Mouse (Mus musculus): ENCODE data around the gene Lsm2.
A peak's percentile ranks its signal among the peaks of the same experiment; 100 is the strongest.
"Not testable (repeated sequence)": the region's sequence is repeated elsewhere in the genome, so short reads cannot be mapped to it uniquely, and the experiment has no call there.

Gene Lsm2

DNA sequence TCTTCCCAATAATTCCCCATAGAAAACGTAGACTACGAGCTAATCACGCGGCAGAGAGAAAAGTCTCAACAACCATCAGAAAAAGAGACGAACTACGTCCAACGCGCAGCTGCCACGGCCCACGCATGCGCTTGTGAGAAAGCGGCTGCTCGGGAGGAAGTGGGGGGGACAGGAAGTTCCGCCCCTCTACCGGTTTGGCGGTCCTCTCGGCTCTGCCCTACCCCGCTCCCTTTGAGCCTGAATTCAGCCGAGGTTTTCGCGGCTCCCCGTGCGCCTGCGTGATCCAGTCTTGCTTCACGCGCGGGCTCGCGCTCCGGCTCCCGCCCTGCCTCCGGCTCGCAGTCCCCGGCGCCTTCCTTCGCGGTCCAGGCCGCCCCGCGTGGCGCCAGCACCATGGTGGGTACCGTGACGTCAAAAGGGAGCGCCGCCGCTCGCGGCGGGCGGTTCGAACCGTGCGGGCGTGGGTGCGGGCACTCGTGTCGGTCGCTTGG is at the start of gene Lsm2:
Gene Lsm2 (plus strand): TSS at position 173 of the 491 bp plus-strand sequence.
- peak; percentile 96 for DNase-seq (ENCODE audit: low read depth)

DNA sequence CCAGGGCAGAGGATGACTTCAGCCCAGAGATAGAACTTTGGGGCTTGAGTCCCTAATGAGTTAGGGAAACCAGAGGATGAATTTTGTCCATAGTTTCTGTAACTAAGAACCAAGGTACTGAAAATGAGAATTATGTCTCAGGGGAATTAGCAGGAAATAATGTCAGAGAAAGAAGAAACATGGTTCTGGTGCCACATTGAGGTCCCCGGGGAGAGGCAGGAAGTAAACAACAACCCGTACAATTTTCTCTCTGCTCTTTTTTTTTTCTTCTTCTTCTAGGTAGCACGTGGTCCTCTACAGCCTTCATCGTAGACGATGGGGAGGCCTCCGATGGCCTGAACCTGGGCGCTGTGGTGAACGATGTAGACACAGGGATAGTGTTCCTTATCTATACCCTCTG is 49.4 kb upstream of the Lsm2 start:
- no peak for DNase-seq (ENCODE audit: low read depth)

DNA sequence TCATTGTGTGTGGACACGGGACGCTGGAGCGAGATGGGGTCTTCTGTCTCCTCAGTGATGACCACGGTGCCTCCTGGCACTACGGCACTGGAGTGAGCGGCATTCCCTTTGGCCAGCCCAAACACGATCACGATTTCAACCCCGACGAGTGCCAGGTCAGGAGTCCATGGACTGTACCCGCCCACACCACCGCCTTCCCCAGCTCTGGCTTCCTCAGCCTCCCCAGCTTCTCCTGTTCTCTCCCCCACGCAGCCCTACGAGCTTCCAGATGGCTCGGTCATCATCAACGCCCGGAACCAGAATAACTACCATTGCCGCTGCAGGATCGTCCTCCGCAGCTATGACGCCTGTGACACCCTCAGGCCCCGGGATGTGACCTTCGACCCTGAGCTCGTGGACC is 47.6 kb upstream of the Lsm2 start:
- DNase-seq (ENCODE audit: low read depth): no peak

DNA sequence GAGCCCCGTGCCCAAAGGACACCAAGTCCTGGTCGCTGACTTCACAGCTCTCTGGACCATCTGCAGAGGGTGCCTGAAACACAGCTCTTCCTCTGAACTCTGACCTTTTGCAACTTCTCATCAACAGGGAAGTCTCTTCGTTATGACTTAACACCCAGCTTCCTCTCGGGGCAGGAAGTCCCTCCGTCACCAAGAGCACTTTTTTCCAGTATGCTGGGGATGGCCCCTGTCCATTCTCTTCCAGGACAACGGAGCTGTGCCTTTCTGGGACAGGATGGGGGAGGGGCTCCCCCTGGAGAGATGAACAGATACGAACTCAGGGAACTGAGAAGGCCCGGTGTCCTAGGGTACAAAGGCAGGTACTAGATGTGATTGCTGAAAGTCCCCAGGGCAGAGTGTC is 46.8 kb upstream of the Lsm2 start:
- no peak for DNase-seq (ENCODE audit: low read depth)

DNA sequence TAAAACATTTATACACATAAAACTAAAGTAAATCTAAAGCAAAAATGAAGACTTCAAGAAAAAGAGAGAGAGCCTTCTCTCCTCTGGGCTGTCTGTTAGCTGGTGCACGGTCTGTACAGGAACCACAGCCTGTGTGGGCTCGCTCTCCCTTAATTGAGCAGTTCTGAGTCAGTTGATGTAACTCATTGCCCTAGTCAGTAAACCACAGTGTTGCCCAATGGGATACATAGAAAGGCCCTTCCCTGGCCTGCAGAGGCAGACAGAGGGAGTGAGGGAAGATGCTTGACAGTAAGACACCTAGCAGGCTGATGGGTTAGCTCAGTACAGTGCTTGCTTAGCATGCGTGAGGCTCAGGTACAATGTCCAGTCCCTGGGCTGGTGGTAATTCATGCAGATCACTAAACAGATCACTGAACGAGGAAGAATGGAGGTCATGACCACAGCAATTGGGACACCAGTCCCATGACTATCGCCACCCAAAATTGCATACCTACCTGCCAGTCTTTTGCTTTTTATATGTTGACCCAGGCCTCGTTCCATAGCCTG is 43.6 kb upstream of the Lsm2 start:
- DNase-seq (ENCODE audit: low read depth): peak; percentile 53

DNA sequence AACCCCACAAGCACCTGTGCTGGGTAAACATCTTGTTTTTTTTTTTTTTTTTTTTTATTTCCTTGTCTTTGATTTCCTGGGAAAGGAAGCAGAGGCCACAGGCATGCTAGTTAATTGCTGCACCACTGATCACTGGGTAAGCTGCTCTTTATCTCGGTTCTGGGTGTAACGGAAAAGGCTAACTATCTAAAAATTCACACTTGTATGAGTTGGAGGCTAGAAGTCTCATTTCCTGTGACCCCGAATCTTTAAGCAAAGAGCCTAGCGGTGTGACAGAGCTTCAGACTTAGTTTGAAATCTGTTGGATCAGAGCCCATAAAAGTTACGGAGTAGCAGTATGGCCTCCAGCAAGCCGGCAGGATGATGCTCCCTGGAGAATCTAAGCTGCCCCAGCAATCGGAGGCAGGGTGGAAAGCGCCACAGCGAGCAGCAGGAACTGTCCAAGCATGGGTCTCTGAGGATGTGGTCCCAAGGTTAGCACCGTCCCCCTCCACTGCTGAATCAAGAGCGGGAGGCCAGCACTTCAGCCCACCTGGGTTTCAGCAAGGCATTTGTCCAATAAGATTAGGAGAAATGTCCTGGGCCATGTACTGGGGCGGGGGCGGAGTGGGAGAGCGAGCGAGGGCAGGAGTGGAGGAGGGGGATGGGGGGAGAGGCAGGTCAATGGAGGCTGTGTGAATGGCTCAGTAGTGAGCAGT is 40.2 kb upstream of the Lsm2 start:
- DNase-seq (ENCODE audit: low read depth): no peak

DNA sequence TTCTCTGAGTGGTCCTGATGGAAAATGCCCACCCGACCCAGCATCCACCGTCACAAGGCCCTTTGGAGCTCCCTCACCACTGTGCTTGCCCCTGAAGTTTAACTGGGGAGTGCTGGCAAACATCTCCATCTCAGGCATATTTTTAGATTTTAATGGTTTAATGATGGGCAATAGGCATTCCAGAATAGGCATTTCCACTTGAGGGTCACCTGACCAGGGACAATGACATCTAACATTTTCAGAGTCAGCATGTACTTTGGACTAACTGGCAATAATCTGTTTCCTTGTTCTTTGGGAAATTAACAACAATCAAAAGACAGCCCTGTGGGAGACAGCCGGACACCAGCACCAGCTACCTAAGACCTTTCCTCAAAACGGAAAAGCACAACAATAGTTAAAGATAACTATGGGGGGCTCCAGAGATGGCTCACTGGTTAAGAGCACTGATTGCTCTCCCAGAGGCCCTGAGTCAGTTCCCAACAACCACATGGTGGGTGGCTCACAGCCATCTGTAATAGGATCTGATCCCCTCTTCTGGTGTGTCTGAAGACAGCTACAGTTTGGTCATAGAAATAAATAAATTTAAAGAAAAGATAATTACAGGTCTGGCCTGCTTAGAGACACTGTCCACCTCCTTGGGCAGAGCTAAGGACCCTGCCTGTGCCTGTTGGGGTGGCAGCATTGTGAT is 38.4 kb upstream of the Lsm2 start:
- DNase-seq (ENCODE audit: low read depth): peak; percentile 70

DNA sequence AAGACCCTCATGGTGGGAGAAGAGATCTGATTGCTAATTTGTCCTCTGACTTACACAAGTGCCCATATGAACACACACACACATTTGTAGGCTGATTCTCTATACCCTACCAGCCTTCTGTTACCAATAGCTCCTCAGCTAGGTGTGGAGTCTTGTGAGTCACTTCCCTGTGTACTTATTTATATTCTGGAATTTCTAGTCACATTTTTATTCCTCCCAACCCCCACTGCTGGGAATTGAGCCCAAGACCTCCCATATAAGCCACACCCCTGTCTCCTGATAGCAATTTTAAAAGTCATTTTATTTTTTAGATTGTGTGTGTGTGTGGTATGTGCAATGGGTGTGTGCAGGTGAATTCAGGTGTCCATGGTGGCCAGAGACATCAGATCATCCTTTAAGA is 37.3 kb upstream of the Lsm2 start:
- peak; percentile 72 for DNase-seq (ENCODE audit: low read depth)

DNA sequence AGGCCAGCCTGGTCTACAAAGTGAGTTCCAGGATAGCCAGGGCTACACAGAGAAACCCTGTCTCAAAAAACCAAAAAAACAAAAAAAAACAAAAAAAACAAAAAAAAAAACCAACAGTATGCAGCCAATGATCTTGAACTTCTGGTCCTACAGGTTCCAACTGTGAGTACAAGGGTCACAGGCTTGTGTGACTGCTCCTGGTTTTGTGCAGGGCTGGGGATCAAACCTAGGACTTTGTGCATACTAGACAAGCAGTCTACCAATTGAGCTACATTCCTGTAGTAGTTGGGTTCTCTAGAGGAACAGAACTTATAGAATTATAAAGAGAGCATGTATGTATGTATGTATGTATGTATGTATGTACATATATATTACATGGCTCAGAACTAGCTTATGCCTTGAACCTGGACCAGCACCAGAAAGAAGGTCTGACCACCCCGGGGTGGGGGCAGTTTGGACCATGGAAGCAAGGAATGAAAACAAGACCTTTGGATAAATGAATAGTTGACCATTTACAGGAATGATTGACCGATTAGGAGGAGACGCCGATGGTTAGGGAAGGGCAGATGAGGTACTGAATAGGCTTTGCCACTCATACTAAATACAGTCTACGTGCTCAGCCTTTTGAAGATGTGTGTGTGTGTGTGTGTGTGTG is 35.0 kb upstream of the Lsm2 start:
- DNase-seq (ENCODE audit: low read depth): no peak

DNA sequence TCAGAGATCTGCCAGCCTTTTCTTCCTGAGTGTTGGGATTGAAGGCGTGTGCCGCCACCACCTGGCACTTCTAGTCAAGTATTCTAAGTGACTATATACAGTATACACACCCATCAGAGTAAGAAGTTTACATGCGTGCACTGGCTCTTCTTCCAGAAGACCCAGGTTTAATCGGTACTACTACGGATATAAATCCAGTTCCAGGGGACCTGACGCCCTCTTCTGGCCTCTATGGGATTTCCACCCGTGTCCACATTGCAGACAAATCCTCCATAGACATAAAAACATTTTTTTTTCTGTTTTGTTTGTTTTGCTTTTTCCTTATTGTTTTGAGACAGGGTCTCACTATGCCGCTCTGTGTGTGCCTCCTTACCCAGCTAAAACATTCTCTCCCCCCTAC is 34.1 kb upstream of the Lsm2 start:
- peak; percentile 65 for DNase-seq (ENCODE audit: low read depth)

DNA sequence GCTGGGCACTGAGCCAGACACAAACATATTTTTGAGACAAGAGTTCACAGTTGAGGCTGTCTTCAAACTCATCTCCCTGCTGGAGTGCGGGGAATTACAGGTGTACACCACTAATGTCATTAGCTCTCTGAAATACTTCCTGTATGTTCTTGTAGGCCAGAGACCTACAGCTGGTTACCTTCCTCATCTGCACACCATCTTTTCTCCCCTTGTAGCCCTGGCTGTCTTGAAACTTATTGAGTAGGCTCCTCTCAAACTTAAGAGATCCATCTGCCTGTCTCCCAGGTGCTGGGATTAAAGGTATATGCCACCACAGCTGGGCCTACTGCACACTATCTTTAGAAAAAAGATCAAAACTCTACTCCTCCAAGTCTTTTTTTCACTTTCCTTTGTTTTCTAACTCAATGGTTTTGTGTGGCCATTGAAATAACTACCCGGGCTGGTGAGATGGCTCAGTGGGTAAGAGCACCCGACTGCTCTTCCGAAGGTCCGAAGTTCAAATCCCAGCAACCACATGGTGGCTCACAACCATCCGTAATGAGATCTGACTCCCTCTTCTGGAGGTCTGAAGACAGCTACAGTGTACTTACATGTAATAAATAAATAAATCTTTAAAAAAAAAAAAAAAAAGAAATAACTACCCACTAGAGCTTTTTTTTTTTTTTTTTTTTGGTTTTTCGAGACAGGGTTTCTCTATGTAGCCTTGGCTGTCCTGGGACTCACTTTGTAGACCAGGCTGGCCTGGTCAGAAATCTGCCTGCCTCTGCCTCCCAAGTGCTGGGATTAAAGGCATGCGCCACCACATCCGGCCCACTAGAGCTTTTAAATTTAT is 32.7 kb upstream of the Lsm2 start:
- not testable (repeated sequence) for DNase-seq (ENCODE audit: low read depth)

DNA sequence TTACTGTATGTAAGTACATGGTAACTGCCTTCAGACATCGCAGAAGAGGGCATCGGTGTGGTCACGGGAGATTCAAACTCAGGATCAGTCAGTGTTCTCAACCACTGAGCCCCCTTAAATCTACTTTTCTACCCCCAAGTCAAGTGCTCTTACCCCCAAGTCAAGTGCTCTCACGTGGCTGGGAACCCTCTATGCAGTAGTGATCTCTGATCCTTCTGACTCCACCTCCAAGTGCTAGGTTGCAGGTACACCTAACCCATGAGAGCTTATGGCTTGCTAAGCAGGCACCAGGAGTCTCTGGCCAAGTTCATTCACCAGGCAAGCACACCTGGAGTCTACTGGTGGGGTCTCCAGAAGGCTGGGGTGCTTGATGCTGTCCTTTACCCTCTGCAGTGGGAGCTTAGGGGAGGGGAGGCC is 32.1 kb upstream of the Lsm2 start:
- DNase-seq (ENCODE audit: low read depth): no peak

DNA sequence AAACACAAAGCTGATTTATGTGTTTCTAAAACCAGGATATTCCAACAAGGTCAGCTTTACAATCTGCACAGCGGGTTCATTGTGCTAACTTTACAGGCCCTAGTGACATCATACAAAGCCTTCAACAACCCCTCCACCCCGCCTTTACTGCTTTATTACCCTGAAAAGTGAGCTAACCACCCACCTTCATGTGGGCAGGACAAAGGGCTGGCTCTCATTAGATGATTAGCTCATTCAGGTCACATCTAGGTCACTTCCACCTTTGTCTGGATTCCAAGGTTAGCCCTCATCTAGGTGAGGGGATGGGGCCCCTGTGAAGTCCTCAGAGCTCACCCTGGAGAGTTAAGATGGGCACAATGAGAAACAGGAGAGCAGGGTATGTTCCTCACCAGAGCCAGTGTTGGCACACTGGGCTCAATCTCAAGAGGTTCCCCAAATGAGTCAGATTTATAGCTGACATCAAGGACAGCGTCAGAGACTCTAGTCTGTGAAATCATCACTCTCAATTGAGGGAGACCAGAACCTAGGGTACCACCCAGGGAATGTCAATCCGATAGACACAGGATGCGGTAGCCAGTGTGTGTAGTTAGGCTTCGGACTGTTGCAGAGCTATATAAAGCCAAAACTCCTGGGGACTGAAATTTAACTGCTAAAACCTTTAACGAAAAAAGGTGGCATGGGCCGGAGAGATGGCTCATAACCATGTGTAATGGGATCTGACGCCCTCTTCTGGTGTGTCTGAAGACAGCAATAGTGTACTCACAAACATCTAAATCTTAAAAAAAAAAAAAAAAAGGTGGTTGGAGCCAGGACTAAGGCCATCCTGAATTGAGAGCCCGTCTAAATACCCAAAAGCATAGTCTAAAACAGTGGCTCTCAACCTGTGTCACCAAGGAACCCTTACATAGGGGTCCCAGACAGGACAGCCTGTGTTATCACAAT is 30.9 kb upstream of the Lsm2 start:
- peak; percentile 62 for DNase-seq (ENCODE audit: low read depth)

DNA sequence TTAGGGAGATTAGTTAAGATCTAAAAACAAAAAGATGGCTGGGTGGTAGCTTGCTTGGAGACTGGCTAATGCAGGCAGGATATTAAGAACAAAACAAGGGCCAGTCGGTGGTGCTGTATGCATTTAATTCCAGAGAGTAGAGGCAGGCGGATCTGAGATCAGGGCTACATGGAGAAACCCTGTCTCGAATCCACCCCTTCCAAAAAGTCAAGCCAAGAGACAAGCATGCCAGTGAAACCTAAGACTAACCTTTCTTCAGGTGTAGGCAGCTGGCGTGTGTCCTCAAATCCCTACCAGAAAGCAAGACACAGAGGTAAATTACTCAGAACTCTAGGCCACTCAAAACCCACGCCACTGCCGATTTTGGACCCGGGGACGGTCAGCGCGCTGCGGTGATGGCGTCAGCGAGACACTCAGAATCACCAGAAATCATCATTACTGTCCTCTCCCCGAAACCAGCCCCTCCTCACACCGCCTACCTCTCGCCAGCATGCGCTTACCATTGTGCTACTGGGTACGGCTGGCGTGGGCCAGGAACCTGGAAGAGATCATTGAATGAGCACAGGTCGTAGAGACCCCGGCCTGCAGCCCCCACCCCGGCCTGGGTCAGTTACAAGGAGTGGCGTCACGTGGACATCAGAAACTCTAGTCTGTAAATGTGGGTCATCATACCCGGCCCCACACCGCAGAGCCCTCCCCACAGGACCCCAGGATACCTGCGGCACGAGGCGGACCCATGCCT is 29.9 kb upstream of the Lsm2 start:
- DNase-seq (ENCODE audit: low read depth): peak; percentile 42

DNA sequence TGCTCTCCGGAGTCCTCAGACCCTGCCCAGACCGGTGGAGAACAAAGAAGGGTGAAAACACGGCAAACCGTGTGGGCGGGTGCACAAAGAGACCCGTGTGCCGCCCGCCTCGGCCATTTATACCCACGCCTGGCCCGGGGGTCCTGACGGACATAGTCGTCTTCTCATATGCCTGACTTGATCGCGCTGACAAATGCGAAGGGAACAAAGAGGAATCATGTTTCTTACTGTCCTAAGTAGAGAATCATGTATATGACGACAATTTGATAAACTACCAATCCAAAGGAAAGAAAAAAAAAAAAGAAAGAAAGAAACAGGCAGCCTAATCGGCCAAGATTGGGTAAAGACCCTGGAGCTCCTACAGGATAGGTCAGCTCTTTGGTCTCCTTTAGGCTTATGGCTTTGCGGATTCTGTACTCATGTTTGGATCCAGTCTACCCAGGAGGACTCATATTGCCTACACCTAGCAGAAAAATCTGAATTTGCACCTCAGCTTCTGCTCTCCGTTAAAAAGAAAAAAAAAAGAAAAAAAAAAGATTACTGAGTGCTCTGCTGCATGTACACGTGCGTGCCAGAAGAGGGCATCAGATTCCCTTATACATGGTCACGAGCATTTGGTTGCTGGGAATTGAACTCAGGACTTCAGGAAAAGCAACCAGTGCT is 29.2 kb upstream of the Lsm2 start:
- peak; percentile 89 for DNase-seq (ENCODE audit: low read depth)

DNA sequence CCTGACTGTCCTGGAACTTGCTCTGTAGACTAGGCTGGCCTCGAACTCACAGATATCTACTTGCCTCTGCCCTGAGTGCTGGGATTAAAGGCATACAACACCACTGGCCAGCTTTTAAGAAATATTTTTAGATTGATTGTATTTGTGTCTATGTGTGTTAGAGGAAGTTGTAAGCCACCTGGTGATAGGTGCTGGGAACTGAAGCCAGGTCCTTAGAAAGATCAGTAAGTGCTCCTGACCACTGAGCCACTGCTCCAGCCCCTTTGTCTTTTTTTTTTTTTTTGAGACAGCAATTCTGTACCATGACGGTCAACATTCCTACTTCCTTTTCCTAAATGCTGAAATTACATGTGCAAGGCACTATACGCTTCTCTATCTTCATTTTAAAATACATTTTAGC is 28.4 kb upstream of the Lsm2 start:
- no peak for DNase-seq (ENCODE audit: low read depth)

DNA sequence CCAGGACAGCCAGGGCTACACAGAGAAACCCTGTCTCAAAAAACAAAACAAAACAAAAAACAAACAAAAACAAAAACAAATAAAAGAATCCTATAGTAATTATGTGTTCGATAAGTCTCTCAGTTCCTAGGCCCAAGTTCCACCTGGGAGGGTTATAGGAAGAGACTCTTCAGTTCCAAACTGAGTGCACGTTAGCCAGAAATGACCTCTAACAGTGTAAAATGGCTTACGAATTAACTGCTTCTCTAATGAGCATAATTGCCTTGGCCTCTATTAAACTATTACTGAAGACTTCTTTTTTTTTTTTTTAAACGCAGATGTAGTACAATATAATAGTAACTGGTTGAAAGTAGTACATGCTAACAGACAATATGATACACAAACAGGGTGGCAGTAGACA is 27.8 kb upstream of the Lsm2 start:
- DNase-seq (ENCODE audit: low read depth): no peak

DNA sequence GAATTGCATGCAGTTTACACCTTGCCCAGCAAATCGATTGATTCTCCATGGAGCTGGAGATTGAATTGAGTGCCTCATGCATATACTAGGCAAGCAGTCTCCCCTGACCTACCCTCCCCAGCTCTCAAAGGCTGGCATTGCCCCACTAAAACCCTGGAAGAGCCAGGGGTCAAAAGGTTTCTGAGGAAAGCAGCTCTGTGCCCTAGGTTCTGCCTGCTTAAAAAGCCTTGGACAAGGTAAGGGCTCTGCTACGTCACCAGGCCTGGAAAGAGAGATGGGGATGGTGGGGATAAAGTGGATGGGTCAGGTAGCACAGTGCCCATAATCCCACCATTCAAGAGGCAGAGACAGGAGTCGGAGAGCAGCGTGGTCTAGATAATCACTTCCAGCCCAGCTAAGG is 26.8 kb upstream of the Lsm2 start:
- no peak for DNase-seq (ENCODE audit: low read depth)

DNA sequence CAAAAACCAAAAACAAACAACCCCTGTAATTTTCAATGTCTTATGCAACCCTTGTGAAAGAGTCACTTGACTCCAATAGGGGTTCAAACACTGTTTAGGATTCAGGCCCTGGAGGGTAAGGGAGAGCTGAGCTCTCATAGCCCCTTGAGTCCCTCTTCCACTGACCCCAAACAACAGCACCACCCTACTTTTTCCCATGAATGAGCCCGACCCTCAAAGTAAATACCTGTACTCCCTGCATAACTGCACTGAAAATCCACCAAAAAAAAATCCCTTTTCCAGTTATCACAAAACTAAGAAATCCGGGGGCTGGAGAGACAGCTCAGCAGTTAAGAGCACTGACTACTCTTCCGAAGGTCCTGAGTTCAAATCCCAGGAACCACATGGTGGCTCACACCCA is 25.8 kb upstream of the Lsm2 start:
- DNase-seq (ENCODE audit: low read depth): no peak

DNA sequence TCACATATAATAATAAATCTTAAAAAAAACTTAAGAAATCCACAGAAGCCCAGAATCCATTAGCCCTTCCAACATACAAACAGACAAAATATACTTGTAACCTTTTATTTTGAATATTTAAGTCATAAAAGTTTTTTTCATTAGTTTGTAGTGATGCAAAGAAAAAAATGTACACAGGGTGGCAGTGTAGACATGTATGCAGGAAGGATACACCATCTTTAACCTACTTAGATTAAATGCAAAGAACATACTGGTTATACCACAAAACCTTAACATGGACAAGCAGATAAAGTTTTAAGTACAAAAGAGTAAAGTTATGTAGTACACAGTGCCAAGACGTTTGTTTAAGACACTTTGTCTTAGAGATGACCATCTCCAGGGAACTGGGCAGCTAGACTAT is 25.3 kb upstream of the Lsm2 start:
- DNase-seq (ENCODE audit: low read depth): peak; percentile 75
